Mouse (Mus musculus): ENCODE measurements at regions not wholly inside any gene's neighbourhood (a gene's known extent, or its start where the extent isn't known, plus 50 kb on each side); places are given as distances from the start of the nearest gene placed in this dataset.
A peak's percentile ranks its signal among the peaks of the same experiment; 100 is the strongest.
"Not testable (repeated sequence)": the region's sequence is repeated elsewhere in the genome, so short reads cannot be mapped to it uniquely, and the experiment has no call there.

DNA sequence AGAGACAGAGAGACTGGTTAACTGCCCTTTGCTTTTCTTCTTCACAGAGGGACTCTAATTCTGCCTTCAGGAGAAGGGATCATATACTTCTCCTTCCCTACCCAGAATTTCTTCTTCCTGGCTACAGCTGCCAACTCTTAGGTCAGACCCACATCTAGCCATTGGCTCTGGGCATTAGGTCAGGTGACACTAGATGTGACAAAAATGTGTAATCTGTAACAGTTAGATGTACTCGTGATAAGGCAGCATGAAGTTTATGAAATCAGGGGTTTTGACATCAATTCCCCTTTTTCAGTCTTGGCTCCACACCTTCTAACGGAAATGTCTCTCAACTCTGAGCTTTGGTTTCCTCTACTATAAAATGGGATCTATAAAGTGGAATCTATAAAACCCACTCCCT lies 428.4 kb downstream of the Bmper start:
- DNase-seq: no peak

DNA sequence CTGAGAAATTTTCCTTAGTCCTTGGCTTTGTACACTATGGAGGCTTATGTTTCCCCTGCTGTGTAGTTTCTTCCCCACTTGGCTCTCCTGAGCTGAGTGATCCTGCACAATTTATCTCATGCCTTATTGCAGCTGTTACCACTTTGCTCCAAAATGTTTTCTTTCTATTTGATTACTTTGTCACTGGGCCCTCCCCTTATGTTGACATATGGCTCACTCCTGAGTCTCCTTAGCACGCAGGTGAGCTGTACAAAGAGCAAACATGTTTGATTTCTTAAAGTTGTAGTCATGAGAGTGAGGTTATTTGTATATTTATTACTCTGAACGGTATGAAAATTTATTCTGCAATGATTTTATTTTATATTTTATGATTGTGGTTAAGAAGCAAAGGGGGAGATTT lies 430.2 kb downstream of the Bmper start:
- no peak for DNase-seq

DNA sequence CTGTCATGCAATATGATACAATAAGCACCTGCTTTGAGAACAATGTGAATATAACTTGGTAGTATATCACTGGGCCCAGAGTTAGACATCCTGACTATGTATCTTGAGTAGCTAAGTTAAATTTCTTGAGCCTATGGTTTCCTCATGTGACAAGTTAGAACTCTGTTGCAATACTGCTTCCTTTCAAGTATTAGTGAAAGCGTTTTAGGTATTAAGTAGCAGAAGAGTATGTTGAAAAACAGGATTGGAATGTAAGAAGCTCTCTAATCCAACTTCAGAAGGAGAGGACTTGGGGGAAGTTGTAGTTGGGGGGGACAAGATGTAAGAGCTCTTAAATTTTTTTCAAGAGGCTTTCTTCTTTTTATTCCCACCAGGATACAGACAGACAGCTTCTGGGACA lies 431.9 kb downstream of the Bmper start:
- no peak for DNase-seq

DNA sequence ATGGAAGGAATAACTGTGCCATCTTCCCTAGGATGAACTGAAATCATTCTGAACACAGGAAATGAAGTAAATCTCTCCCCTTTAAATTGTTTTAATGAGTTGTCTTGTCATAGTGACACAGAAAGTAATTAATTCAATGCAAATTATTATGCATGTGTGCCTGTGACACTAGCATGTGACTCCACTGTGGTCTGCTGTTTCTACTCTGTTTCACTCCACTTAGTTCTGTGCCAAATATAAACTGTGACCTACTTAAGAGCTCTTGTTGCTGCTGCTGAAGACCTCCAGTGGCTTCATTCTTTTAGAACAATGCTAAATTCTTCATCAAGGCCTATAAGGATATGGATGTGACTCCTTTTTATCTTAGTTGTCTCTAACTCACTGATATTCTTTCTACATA lies 431.8 kb upstream of the Npsr1 start:
- DNase-seq: no peak

DNA sequence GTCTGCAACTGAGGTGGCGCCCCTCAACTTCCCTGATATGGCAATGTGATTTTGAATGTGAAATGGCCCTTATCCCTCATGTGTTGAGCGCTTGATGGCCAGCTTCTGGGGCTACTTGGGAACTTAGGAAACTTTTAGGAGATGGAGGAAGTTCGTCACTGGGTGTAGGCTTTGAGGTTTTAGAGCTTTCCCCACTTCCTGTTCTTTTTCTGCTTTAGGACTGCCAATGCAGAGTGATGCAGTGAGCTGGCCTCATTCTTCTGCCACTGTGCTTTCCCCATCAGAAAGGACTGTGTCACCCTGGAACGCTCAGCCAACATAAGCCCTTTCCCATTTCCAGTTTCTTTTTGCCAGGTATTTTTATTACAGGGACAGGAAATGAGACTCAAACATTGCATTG lies 428.6 kb upstream of the Npsr1 start:
- DNase-seq: peak; percentile 6 to 53

DNA sequence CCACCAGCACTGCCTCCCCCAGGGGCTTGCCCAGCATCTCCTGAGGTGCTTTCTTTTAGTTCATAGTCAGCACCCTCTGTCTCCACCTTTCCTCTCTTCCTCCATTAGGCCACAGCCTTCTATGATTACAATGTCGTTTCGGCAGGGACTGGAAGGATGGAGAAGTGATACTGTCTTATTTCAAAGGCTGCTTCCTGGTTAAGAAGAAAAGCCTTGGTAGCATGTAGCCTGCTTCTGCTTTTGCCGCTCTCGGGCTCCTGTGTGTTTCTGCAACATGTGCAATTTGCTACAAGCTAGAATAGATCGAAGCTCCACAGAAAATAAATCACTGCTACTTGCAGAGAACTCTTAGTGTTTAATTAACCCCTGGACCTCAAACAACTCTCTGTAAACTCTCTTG lies 427.2 kb upstream of the Npsr1 start:
- DNase-seq: peak in 1 of 2 experiments; percentile 40

DNA sequence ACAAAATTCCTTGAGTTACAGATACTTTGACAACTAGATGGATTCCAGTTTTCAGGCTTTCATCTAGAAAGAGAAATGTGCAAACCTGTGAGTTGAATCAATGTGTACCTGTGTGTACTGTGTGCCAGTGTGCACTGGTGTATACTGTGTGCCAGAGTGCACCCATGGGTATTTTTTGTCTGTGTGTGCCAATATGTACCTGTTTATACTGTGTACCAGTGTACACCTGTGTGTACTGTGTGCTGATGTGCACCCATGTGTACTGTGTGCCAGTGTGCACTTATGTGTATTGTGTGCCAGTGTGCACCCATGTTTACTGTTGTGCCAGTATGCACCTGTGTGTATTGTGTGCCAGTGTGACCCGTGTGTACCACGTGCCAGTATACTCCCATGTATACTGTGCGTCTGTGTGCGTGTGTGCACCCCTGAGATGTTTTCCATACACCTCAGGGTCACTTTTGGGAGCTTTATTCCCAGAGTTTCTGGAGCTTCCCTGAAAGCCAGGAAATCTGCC lies 424.4 kb upstream of the Npsr1 start:
- DNase-seq: no peak

DNA sequence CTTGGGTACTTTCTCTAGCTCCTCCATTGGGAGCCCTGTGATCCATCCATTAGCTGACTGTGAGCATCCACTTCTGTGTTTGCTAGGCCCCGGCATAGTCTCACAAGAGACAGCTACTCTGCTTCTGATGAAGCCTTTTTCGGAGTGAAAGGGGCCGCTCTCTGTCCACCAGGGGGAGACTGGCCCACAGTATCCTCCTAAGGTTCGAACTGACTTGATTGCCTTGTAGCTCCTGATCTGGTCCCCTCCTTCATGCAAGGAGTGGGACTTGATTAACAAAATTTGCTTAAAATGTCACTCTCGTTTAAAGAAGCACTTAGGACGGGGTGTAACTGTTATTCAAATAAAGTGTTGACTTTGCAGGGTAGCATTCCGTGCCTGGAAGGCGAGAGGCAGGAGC lies 423.0 kb upstream of the Npsr1 start:
- DNase-seq: no peak

DNA sequence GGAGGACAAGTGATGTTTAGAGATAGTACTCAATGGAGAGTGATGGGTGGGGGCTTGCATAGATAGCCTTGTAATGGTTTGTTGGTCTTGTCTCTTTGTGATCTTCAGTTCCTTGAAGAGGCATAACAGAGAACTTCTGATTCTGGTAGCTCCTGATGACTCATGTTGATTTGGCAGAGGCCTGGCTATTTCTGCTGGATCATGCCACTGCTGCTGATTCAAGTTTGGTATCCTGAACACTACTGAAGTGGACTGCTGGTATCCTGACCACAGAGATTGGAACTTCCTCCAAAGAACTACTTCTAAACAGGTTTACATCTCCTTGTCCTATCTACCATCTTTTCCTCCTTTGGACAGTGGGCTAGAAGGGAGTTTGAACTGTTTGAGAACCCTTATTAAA lies 408.3 kb upstream of the Npsr1 start:
- DNase-seq: no peak

DNA sequence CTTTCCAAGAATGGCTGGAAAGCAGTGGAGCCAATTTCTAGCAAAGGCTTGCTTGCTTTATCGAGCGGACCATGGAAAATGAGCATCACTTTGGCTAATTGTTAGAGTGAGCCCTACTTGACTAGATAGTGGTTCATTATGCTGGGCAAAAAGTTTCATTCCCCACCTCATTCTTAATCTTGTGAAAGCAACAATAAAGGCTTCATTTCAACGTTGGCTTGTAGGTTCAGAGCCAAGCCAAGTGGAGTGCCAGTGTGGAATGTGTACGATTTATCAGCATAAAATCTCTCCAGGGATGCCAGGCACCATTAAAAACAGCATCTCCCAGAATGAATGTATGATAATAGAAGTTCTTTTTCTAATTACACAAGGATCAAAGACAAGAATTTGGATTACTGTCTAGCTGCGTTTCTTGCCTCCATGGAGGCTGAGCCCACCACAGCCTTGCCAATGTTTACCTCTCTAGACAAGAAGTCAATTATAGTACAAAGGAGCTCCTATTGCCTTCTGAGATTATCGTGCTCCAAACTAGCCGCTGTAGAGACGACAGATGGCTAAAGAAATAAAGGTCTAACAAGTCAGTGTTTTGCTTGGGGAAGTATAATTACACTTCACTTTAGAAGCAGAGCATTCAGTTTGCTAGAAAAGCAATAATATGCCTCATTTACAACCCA lies 404.9 kb upstream of the Npsr1 start:
- no peak for DNase-seq

DNA sequence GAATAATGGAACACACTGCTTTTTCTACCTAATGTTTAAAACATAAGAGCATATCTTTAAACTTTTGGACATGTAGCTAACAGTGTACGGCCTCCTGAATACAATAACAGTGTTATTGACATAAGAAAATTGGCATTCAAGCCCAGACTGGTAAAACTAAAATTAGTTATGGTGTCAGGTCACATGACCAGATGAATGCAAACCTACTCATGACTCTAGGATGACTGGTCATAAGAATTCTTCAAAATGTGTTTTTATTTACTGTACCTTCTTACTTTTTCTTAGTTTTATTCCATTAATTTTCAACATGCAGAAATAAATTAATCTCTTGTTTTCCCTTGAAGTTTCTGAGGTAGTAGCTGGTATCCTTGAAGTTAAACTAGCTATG lies 404.4 kb upstream of the Npsr1 start:
- DNase-seq: no peak

DNA sequence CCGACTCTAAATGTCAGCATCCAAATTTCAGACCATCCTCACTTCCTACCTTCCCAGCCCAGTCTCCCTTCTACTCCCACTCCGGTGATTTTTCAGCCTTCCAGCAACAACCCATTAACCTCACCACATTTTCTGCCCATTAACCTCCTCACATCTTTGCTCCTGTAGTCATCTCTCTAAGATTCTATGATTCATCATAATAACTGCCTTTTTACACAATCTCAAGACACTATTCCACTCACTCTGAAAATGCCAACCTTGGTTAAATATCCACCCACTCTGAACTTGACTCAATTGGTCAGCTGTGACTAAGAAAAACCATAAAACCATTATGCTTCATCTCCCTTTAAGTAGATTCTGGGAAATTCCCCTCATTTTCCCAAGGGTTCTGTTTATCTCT lies 403.3 kb upstream of the Npsr1 start:
- no peak for DNase-seq

DNA sequence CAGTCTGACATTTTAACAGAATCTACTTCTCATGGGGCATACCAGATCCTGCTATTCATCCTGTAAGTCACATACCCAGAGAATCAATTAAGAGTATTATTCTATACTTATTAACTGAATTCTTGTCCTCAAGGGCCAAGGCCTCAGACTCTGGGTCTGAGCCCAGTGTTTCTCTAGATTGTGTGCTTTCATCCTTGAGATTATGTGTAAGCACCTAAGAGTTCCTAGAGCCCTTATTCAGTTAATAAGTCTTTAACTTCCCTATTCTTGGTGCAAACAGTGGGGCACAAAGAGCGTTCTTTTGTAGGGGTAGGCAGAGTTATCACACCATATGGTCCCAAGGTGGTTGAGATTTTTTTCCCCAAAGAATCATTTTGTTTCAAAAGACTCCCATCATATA lies 397.2 kb upstream of the Npsr1 start:
- DNase-seq: no peak

DNA sequence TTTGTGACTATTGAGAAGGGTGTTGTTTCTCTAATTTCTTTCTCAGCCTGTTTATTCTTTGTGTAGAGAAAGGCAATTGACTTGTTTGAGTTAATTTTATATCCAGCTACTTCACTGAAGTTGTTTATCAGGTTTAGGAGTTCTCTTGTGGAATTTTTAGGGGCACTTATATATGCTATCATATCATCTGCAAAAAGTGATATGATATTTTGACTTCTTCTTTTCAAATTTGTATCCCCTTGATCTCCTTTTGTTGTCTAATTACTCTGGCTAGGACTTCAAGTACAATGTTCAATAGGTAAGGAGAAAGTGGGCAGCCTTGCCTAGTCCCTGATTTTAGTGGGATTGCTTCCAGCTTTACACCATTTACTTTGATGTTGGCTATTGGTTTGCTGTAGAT lies 380.2 kb upstream of the Npsr1 start:
- DNase-seq: not testable (repeated sequence)

DNA sequence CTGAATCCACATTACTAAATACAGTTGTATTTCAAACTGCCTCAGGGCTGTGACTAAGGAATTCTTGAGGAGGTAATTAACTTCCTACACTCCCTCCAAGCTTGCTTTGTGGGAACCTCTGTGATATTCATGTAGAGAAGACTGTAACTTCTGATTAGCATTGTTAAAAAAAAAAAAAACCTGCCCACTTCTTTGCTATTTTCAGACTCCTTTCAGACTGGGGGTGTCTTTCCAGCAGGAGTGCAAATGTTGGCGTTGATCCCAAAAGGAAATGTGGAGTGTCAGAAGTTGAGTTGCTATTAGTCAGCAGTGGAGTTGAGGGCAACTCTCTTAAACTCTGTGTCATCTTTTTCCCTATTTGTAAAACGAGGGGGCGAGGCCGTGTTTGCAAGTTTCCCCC lies 369.0 kb upstream of the Npsr1 start:
- no peak for DNase-seq

DNA sequence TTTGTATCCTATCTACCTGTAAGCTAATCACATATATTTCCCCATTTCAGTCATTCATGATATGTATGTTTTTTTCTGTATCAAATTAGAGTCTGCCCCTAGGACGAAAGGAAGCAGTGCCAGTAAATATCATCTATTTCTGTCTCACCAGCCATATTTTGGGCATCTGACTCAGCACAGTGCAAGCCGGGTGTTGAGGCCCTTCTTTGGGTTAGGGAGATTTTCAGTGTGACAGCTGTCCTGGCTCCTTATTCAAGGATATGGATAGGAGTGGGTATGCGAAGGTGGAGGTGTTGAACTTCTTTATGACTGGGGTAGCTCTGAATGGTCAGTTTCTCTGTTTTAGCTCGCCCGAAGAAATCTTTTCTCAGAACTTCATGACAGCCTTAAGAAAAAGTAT lies 345.3 kb upstream of the Npsr1 start:
- peak; percentile 3 to 5 for DNase-seq

DNA sequence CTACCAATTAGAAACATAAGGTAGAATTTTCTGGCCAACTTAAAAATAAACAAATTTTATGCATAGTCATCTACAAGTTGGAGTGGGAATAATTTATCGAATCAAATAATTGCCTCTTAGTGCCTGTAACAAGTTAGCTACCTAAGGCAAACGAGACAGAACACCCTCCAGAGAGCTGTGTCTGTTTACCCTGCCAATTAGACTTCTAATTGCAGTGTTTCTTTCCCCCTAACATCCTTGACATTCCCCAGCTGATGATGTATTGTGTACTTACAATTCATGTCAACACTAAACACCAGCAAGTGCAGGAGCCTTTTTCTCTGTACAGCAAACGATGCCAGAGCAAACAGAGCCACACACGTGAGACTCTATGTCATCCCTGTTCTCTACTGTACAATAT lies 311.1 kb upstream of the Npsr1 start:
- DNase-seq: no peak

Measured in heart, adult 18-20 months (tissue).